Mouse (Mus musculus) adrenal gland, postnatal 14 days (tissue): Measurements from ENCODE around the gene 4930523C07Rik. TPM values are rescaled to one million over a fixed set of nuclear protein-coding genes. Genes with fewer than 3 reads are reported as not detected.

Experiments
- DNase-seq: peaks from one replicate; pipeline ENCODE4 v3.0.0; 2021; ENCODE audit warnings: mixed read lengths
- total RNA-seq: library from RNA; stranded (reverse); gene quantifications from 2 replicates; pipeline ENCODE4 v1.2.3, GENCODE M21; 2021

Gene 4930523C07Rik
- total RNA-seq, 1 experiment from 2014 or later: 24.5 TPM

- no peak for DNase-seq
Measured at GRCm38 (mm10) chr1:160045971-160046370, 1.8 kb downstream of the 4930523C07Rik start.

GRCm38 (mm10) chr1:160046786-160047185, 2.6 kb downstream of the 4930523C07Rik start:
- DNase-seq: peak; percentile 42

GRCm38 (mm10) chr1:160047481-160047931, 3.3 kb downstream of the 4930523C07Rik start:
- DNase-seq: no peak

GRCm38 (mm10) chr1:160049131-160049880, 5.1 kb downstream of the 4930523C07Rik start:
- no peak for DNase-seq

GRCm38 (mm10) chr1:160050898-160051297, 6.7 kb downstream of the 4930523C07Rik start:
- DNase-seq: no peak

GRCm38 (mm10) chr1:160052556-160053315, 8.6 kb downstream of the 4930523C07Rik start:
- no peak for DNase-seq

GRCm38 (mm10) chr1:160053510-160054305, 9.5 kb downstream of the 4930523C07Rik start:
- no peak for DNase-seq

GRCm38 (mm10) chr1:160054366-160055078, 10.3 kb downstream of the 4930523C07Rik start:
- DNase-seq: no peak

GRCm38 (mm10) chr1:160057657-160058056, 13.5 kb downstream of the 4930523C07Rik start:
- DNase-seq: no peak

- no peak for DNase-seq
Measured at GRCm38 (mm10) chr1:160059908-160060307, 15.7 kb downstream of the 4930523C07Rik start.

- no peak for DNase-seq
Measured at GRCm38 (mm10) chr1:160060542-160060941, 16.4 kb downstream of the 4930523C07Rik start.

GRCm38 (mm10) chr1:160061321-160061720, 17.1 kb downstream of the 4930523C07Rik start:
- no peak for DNase-seq

GRCm38 (mm10) chr1:160061725-160062366, 17.7 kb downstream of the 4930523C07Rik start:
- DNase-seq: peak; percentile 54

- no peak for DNase-seq
Measured at GRCm38 (mm10) chr1:160064547-160065144, 20.5 kb downstream of the 4930523C07Rik start.

- peak; percentile 61 for DNase-seq
Measured at GRCm38 (mm10) chr1:160078882-160079661, 34.9 kb downstream of the 4930523C07Rik start.

GRCm38 (mm10) chr1:160080800-160081436, 36.7 kb downstream of the 4930523C07Rik start:
- peak; percentile 83 for DNase-seq

- no peak for DNase-seq
Measured at GRCm38 (mm10) chr1:160082647-160083046, 38.5 kb downstream of the 4930523C07Rik start.

- no peak for DNase-seq
Measured at GRCm38 (mm10) chr1:160084239-160084638, 40.1 kb downstream of the 4930523C07Rik start.

GRCm38 (mm10) chr1:160086651-160087050, 42.5 kb downstream of the 4930523C07Rik start:
- DNase-seq: no peak
